Mouse (Mus musculus): ENCODE measurements around the gene Cux2. TPM values are rescaled to one million over a fixed set of nuclear protein-coding genes. Genes with fewer than 3 reads are reported as not detected.

The Cux2 gene
- polyA plus RNA-seq, 1 experiment from 2014 or later, result 1.5 TPM

DNA sequence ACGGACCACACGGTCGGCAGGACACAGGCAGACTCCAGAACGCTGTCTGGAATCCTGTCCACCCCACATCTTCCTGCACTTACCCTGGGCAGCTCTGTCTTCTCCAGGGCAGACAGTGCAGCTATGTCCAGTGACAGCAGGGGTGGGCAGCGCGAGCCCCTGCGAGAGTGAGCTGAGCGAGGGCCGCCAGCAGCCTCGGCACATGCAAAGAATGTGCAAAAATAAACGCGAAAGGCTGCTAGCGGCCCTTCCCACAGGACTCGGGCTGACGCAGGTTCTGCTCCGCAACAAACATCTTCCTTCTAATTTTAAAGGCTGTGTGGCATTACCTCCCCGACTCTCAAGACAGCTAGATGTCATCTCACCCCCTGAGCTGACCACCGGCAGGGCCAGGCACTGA, 47.8 kb downstream of the Cux2 start:
- no peaks in the 10 kb centered on the region for H3K4me1 ChIP-seq (replicated peaks; ENCODE audit: control insufficient read depth, insufficient read depth, low read length)
- no peaks in the 10 kb centered on the region for H3K36me3 ChIP-seq (ENCODE audit: control insufficient read depth, insufficient read depth)
- ATAC-seq, result no peak
- no peak overlapping the region for H3K4me2 ChIP-seq (replicated peaks; ENCODE audit: low read depth)
- no peak overlapping the region for H3K9ac ChIP-seq (ENCODE audit: low read depth, low read length)
- H3K4me3 ChIP-seq (ENCODE audit: low read depth, low read length), result no peak overlapping the region
- no peaks in the 10 kb centered on the region for H3K9me3 ChIP-seq (ENCODE audit: control insufficient read depth)
- no peak overlapping the region for H3K27ac ChIP-seq (ENCODE audit: low read depth, low read length)
- TF ChIP-seq CTCF (IDR thresholded peaks at IDR 0.05; ENCODE audit: low read depth), result no peak
- 56% methylated on average over 18 of the region's 18 CpGs for WGBS
- no peaks in the 10 kb centered on the region for H3K27me3 ChIP-seq (replicated peaks; ENCODE audit: control insufficient read depth, insufficient read depth, low read length)

DNA sequence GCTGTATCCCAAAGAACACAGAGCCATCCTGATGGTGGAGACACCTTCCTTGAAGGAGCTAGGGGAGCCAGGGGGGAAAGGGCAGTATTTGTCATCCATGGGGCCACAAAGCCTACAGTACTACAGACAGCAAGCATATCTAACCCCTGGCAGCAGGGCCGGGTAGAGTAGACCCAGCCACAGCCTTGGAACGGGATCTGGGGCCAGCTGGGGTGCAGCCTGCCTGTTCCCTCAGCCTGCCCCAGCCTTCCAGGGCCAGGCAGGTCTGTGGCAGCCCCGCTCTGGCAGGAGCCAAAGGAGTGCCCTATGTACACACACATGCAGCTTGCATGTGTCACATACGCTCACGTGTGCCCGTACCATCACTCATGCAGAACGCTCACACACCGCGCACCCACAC, 48.6 kb downstream of the Cux2 start:
- H3K4me3 ChIP-seq (ENCODE audit: low read depth, low read length), result no peak overlapping the region
- H3K9me3 ChIP-seq (ENCODE audit: control insufficient read depth), result no peaks in the 10 kb centered on the region
- H3K4me2 ChIP-seq (replicated peaks; ENCODE audit: low read depth), result no peak overlapping the region
- H3K36me3 ChIP-seq (ENCODE audit: control insufficient read depth, insufficient read depth), result no peaks in the 10 kb centered on the region
- H3K4me1 ChIP-seq (replicated peaks; ENCODE audit: control insufficient read depth, insufficient read depth, low read length), result no peaks in the 10 kb centered on the region
- no peak for ATAC-seq
- no peak overlapping the region for H3K27ac ChIP-seq (ENCODE audit: low read depth, low read length)
- no peak overlapping the region for H3K9ac ChIP-seq (ENCODE audit: low read depth, low read length)
- no peak for TF ChIP-seq CTCF (IDR thresholded peaks at IDR 0.05; ENCODE audit: low read depth)
- H3K27me3 ChIP-seq (replicated peaks; ENCODE audit: control insufficient read depth, insufficient read depth, low read length), result no peaks in the 10 kb centered on the region
- 85% methylated on average over 9 of the region's 9 CpGs for WGBS

GRCm38 (mm10) chr5:122000381-122000780, 49.5 kb downstream of the Cux2 start:
- no peak overlapping the region for H3K27ac ChIP-seq (ENCODE audit: low read depth, low read length)
- WGBS, result 88% methylated on average over 16 of the region's 16 CpGs
- H3K9me3 ChIP-seq (ENCODE audit: control insufficient read depth), result no peaks in the 10 kb centered on the region
- ATAC-seq, result no peak
- no peaks in the 10 kb centered on the region for H3K36me3 ChIP-seq (ENCODE audit: control insufficient read depth, insufficient read depth)
- no peak overlapping the region for H3K4me3 ChIP-seq (ENCODE audit: low read depth, low read length)
- H3K27me3 ChIP-seq (replicated peaks; ENCODE audit: control insufficient read depth, insufficient read depth, low read length), result no peaks in the 10 kb centered on the region
- H3K4me1 ChIP-seq (replicated peaks; ENCODE audit: control insufficient read depth, insufficient read depth, low read length), result no peaks in the 10 kb centered on the region
- no peak for TF ChIP-seq CTCF (IDR thresholded peaks at IDR 0.05; ENCODE audit: low read depth)
- no peak overlapping the region for H3K4me2 ChIP-seq (replicated peaks; ENCODE audit: low read depth)
- no peak overlapping the region for H3K9ac ChIP-seq (ENCODE audit: low read depth, low read length)

DNA sequence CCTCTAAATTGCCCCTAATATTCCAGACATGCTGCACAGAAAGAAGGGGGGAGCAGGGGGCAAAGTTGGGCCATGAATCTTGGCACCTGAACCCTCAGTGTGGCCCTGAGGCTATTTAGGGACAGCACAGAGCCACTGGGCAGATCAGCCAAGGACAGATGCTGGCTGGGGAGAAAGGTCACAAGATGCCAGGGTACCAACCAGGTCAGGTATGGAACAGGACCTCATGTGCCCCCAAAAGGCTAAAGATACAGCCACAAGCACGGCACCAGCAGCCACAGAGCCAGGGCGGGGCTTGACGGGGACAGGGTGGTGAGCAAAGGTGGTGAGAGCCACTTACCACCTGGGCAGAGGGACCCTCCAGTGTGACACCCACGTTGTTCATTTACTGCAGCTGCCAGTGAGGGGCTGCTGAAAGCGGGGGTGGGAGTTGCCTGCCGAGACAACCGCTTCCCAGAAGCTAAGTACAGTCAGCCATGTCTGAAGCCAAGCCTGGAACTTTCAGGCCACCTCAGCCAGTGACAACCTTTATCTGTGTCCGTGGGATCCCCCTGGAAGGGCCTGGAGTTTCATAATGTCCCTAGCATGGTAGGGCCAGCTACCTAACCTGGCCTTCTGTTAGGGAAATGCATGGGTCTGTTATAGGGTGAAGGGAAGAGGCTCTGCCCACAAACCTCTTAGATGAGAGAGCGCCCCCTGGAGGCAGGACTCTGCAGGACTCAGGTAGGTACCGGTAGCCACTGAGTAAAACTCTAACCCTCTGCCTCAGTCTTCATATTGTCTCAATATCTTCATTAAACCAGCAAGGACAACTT, 50.7 kb downstream of the Cux2 start:
- Histone ChIP-seq H3K36me3 (ENCODE audit: control insufficient read depth, insufficient read depth) (no peaks in the 10 kb centered on the region), H3K27me3 (replicated peaks; ENCODE audit: control insufficient read depth, insufficient read depth, low read length) (no peaks in the 10 kb centered on the region), H3K4me3 (ENCODE audit: low read depth, low read length) (no peak overlapping the region), H3K9ac (ENCODE audit: low read depth, low read length) (no peak overlapping the region), H3K9me3 (ENCODE audit: control insufficient read depth) (no peaks in the 10 kb centered on the region), H3K4me1 (replicated peaks; ENCODE audit: control insufficient read depth, insufficient read depth, low read length) (no peaks in the 10 kb centered on the region), H3K27ac (ENCODE audit: low read depth, low read length) (no peak overlapping the region), H3K4me2 (replicated peaks; ENCODE audit: low read depth) (no peak overlapping the region)
- TF ChIP-seq CTCF (IDR thresholded peaks at IDR 0.05; ENCODE audit: low read depth), result peak; percentile 77
- no peak for ATAC-seq
- WGBS, result 58% methylated on average over 10 of the region's 10 CpGs

GRCm38 (mm10) chr5:121998281-121998680, 51.6 kb downstream of the Cux2 start:
- ATAC-seq, result no peak
- Histone ChIP-seq H3K9ac (ENCODE audit: low read depth, low read length) (no peak overlapping the region), H3K9me3 (ENCODE audit: control insufficient read depth) (no peaks in the 10 kb centered on the region), H3K36me3 (ENCODE audit: control insufficient read depth, insufficient read depth) (no peaks in the 10 kb centered on the region), H3K4me3 (ENCODE audit: low read depth, low read length) (no peak overlapping the region), H3K4me1 (replicated peaks; ENCODE audit: control insufficient read depth, insufficient read depth, low read length) (no peaks in the 10 kb centered on the region), H3K27me3 (replicated peaks; ENCODE audit: control insufficient read depth, insufficient read depth, low read length) (no peaks in the 10 kb centered on the region), H3K27ac (ENCODE audit: low read depth, low read length) (no peak overlapping the region), H3K4me2 (replicated peaks; ENCODE audit: low read depth) (no peak overlapping the region)
- 83% methylated on average over 7 of the region's 7 CpGs for WGBS
- TF ChIP-seq CTCF (IDR thresholded peaks at IDR 0.05; ENCODE audit: low read depth), result no peak

DNA sequence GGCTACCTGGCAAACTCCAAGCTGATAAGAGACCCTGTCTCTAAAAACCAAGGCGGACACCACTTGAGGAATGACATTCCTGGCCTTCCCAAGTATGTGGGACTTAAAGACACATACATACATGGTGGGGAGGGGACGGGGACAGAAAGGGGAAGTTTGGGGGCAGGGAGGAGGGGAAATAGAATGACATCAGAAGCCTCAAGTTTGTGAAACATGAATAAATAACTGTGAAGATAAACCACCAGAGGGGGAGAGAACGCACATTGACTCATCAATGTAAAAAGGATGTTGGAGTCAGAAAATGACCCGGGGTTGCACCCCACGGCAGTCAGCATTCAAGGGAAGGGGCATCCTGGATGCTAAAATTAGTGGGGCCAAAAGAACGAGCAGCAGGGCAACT, 53.2 kb downstream of the Cux2 start:
- H3K4me1 ChIP-seq (replicated peaks; ENCODE audit: control insufficient read depth, insufficient read depth, low read length), result no peaks in the 10 kb centered on the region

More for the DNA sequence above, 53.2 kb downstream of the Cux2 start:
- WGBS, result 71% methylated on average over 6 of the region's 6 CpGs
- no peak overlapping the region for H3K9ac ChIP-seq (ENCODE audit: low read depth, low read length)
- no peak overlapping the region for H3K4me3 ChIP-seq (ENCODE audit: low read depth, low read length)
- TF ChIP-seq CTCF (IDR thresholded peaks at IDR 0.05; ENCODE audit: low read depth), result no peak
- H3K27me3 ChIP-seq (replicated peaks; ENCODE audit: control insufficient read depth, insufficient read depth, low read length), result no peaks in the 10 kb centered on the region
- H3K9me3 ChIP-seq (ENCODE audit: control insufficient read depth), result no peaks in the 10 kb centered on the region
- H3K27ac ChIP-seq (ENCODE audit: low read depth, low read length), result no peak overlapping the region
- no peak for ATAC-seq
- H3K36me3 ChIP-seq (ENCODE audit: control insufficient read depth, insufficient read depth), result no peaks in the 10 kb centered on the region
- no peak overlapping the region for H3K4me2 ChIP-seq (replicated peaks; ENCODE audit: low read depth)

Measured in intestine, postnatal 0 days (tissue).